Mouse (Mus musculus) spleen, adult 18-20 months (tissue): ENCODE measurements around the gene Gm11938.

Experiments used
- DNase-seq, 2 experiments: peaks; one replicate each; pipeline ENCODE4 v3.0.0; 2022; ENCODE audit warnings: mixed read lengths in 2 of 2

Gene Gm11938

DNA sequence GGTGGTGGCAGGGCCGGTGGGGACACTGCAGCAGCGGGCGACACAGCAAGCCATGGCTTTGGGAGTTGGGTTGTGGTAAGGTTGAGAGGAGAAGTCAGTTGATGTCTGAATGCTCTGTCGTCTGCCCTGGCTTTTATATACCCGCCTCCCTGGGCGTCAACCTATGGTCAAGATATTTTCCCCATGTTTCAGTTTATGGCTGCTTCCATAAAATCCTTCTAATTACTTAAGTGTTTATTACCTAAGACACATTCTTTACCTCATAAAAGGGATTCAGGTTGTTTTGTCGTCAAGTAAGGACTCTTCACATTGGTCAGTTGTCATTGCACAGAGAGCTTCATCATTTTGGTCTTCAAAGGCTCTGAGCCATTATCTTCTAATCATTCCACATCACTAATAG, 36.6 kb downstream of the Gm11938 start, which contains the start of gene Krtap3-1:
Gene Krtap3-1, minus strand, starts transcription at position 101 of the 400 bp plus-strand sequence.
- no peak for DNase-seq

DNA sequence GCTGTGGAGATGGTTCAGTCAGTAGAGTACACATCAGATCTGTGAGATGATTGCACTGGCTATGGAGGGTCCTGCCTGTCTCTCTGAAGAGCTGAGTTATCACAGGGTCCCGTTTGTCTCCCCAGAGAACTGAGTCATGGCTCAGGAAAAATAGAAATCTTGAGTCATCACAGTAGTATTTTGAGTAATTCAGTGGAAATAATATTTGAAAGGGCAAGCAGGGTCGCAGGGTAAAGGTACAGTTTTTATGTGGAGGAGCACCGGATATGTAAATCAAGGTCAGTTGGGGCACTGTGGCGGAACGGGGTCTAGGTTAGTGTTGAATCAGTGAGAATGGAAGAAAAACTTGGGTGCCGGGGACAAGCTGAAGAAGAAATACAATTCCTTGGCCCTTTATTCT, 40.5 kb downstream of the Gm11938 start:
- no peak for DNase-seq

DNA sequence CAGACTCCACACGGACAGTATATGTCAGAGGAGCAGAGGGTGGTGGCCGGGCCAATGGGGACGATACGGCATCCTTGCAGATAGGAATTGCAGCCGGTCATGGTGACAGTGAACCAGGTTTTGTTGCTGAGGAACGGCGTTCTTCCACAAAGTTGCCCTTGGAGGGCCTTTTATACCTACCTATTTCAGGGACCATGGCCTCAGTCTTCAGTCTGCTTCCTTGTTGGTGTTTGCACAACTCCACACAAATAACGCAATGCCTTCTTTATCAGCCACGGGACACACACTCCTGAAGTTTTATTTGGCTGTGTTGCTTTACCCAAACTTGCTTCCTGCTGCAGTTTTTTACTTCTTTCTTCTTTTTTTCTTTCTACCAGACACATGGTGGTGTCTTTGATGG, 43.7 kb downstream of the Gm11938 start, which contains the start of gene Gm11939:
Gene Gm11939, minus strand, starts transcription at position 101 of the 400 bp plus-strand sequence.
- DNase-seq: no peak

DNA sequence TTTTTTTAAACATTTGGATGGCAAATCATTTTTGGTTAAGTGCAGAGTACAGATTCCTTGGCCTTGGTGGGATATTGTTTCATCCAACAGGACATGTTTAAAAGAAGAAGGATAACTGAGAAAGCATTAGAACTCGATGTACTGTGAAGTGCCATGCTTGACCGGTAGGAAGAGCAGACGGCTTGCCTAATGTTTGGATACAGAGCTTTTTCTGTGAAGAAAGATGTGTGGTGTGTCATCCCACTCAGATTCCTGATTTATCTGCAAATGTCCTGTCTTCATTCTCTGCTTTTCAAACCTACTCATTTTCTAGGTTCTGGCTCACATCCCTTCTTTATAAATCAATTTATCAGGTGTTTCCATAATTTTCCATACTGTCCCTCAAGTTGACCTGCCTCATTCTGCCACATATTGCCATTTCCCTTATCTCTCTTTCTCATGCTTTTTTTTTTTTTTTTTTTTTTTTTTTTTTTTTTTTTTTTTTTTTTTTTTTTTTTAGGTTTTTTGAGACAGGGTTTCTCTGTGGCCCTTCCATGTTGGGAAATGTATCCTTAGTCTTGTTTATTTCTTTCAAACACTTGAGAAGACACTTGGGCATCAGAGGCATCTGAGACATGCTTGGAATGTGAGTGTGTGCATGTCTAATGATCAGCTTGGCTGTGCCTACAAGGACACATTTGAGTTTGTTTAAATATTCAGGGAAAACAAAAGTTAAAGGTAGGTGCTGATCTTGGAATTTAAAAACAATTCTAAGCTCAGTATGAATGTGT, 44.9 kb downstream of the Gm11938 start:
- DNase-seq: no peak

DNA sequence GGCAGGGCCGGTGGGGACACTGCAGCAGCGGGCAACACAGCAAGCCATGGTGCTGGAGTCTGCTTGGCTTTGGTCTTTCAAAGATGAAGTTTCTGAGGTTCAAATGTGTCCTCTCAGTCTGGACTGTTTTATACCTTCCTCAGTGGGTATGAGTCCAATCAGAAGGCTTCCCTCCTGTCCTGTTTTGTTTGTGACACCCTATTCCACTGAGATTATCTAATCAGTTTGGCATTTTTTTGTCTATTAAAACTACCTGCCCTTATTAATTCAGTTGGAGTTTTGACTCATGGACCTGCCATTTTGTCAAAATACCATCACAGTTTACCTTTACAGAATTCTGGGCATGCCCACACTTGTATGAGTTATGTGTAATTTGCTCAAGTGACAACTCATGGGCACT, 46.4 kb downstream of the Gm11938 start, which contains the start of gene Krtap3-2:
Gene Krtap3-2, minus strand, starts transcription at position 101 of the 400 bp plus-strand sequence.
- no peak for DNase-seq

DNA sequence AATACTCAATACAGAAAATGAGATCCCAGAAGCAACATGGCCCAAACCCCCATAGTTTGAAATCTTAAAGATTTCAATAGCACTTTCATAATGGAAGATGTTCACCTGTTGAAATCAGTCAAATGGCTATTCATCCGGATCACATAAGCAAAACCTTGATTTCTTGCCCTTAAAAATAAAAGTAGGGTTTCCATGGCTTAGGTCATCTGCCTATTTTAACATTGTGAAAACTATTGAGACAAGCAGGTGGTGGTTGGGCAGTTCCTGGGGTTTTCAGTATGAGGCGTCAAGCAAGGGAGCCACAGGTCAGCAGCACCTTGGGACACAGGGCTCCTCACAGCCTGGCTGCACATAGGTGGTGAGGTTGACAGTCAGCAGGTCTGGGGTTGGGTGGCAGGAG, 46.9 kb downstream of the Gm11938 start:
- no peak for DNase-seq
